Mouse (Mus musculus) midbrain, embryonic 16.5 days (tissue): Measurements from ENCODE around the gene Dip2b. TPM values are rescaled to one million over a fixed set of nuclear protein-coding genes. Genes with fewer than 3 reads are reported as not detected.

Experiments
- ATAC-seq: fragments of 200-750 bp; cut with Nextera tagmentation; 2 replicates; pipeline ENCODE4 v1.8.0; 2017; ENCODE audit warnings: moderate TSS enrichment
- H3K27ac ChIP-seq: fragments of 300-500 bp; sonication (generic); 2 replicates; pipeline ENCODE4 v1.5.1; 2014; ENCODE audit warnings: mild to moderate bottlenecking, low read length, mixed read lengths
- H3K27me3 ChIP-seq: fragments of 300-500 bp; sonication (generic); 2 replicates; pipeline ENCODE4 v1.6.1; 2014; ENCODE audit warnings: low read depth, low read length, mixed read lengths; ENCODE audit not compliant: control insufficient read depth, insufficient read depth
- H3K36me3 ChIP-seq: fragments of 300-500 bp; sonication (generic); 2 replicates; pipeline ENCODE4 v1.6.1; 2014; ENCODE audit warnings: mild to moderate bottlenecking, low read length, moderate library complexity, mixed read lengths; ENCODE audit not compliant: control insufficient read depth, insufficient read depth
- H3K4me1 ChIP-seq: fragments of 300-500 bp; sonication (generic); 2 replicates; pipeline ENCODE4 v1.6.1; 2014; ENCODE audit warnings: mild to moderate bottlenecking, low read length, mixed read lengths; ENCODE audit not compliant: control insufficient read depth, insufficient read depth
- H3K4me2 ChIP-seq: fragments of 300-500 bp; sonication (generic); 2 replicates; pipeline ENCODE4 v1.6.1; 2014; ENCODE audit warnings: mild to moderate bottlenecking, low read length, mixed read lengths
- H3K4me3 ChIP-seq: fragments of 300-500 bp; sonication (generic); 2 replicates; pipeline ENCODE4 v1.5.1; 2014; ENCODE audit warnings: low read depth, mild to moderate bottlenecking, low read length, moderate library complexity, mixed read lengths
- H3K9ac ChIP-seq: fragments of 300-500 bp; sonication (generic); 2 replicates; pipeline ENCODE4 v1.6.1; 2014; ENCODE audit warnings: low read depth, low read length, mixed read lengths
- H3K9me3 ChIP-seq: fragments of 300-500 bp; sonication (generic); replicated peaks from 2 replicates; pipeline ENCODE4 v1.6.1; 2014; ENCODE audit warnings: mild to moderate bottlenecking, low read length, mixed read lengths; ENCODE audit not compliant: control insufficient read depth, poor library complexity, severe bottlenecking
- WGBS: fragments of 180-500 bp; shearing (Covaris S2); extraction: QIAGEN DNeasy Blood & Tissue Kit; methylation state at CpG from one replicate; pipeline ENCODE4 v1.1.7; 2014; 5-methylcytosine and 5-hydroxymethylcytosine counted together
- polyA plus RNA-seq: library from polyadenylated mRNA; unstranded; fragments of >200 nt; fragmentation: Nextera tagmentation; extraction: Ambion mirVana; gene quantifications from 2 replicates; pipeline ENCODE4 v1.2.1, GENCODE M21; 2015

Dip2b gene
- polyA plus RNA-seq, 1 experiment from 2014 or later: 16.5 TPM

DNA sequence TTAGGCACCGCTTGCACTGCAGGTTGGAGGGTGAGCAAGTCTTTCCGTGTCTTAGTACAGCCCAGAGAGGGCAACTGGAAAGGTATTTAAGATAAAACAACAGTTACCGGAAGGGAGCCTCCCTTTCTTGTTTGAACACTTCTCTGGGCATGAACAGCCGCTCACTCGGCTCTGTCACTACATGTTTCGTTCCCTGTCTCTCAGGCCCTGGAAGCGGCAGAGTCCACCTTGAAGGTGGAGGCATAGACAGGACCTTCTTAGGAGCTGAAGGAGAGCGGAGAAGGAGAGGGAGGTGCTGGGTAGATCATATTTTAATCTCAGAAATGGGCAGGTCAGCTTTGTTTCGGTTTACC lies 3.6 kb downstream of the Dip2b start:
- H3K4me2 ChIP-seq: peak overlapping the region; percentile 74
- H3K27me3 ChIP-seq: no peaks in the 10 kb centered on the region
- 81% methylated on average over 9 of the region's 9 CpGs for WGBS
- no peak overlapping the region for H3K27ac ChIP-seq
- peak overlapping the region; percentile 13; the same call in 1 of the 2 replicates for H3K9ac ChIP-seq
- no peaks in the 10 kb centered on the region for H3K9me3 ChIP-seq
- H3K4me3 ChIP-seq: no peak overlapping the region
- H3K4me1 ChIP-seq: peaks cover 39% of the 10 kb centered on the region
- H3K36me3 ChIP-seq: no peaks in the 10 kb centered on the region
- ATAC-seq: no peak

- Histone ChIP-seq H3K4me3 (no peak overlapping the region), H3K4me1 (peaks cover 33% of the 10 kb centered on the region), H3K4me2 (no peak overlapping the region), H3K36me3 (peaks cover 6% of the 10 kb centered on the region; the same call in 1 of the 2 replicates), H3K27ac (no peak overlapping the region), H3K9me3 (no peaks in the 10 kb centered on the region), H3K27me3 (no peaks in the 10 kb centered on the region), H3K9ac (no peak overlapping the region)
- WGBS: 52% methylated on average over 6 of the region's 6 CpGs
- no peak for ATAC-seq
These were observed 7.1 kb downstream of the Dip2b start for GRCm38 (mm10) chr15:100045576-100045975.

- no peak for ATAC-seq
- no peaks in the 10 kb centered on the region for H3K27me3 ChIP-seq
- no peak overlapping the region for H3K27ac ChIP-seq
- H3K4me2 ChIP-seq: no peak overlapping the region
- no peak overlapping the region for H3K4me3 ChIP-seq
- 77% methylated on average over 7 of the region's 7 CpGs for WGBS
- no peak overlapping the region for H3K9ac ChIP-seq
- no peaks in the 10 kb centered on the region for H3K9me3 ChIP-seq
- peaks cover 23% of the 10 kb centered on the region for H3K4me1 ChIP-seq
- H3K36me3 ChIP-seq: peaks cover 6% of the 10 kb centered on the region; the same call in 1 of the 2 replicates
These were observed 11.1 kb downstream of the Dip2b start for GRCm38 (mm10) chr15:100049496-100050087.

DNA sequence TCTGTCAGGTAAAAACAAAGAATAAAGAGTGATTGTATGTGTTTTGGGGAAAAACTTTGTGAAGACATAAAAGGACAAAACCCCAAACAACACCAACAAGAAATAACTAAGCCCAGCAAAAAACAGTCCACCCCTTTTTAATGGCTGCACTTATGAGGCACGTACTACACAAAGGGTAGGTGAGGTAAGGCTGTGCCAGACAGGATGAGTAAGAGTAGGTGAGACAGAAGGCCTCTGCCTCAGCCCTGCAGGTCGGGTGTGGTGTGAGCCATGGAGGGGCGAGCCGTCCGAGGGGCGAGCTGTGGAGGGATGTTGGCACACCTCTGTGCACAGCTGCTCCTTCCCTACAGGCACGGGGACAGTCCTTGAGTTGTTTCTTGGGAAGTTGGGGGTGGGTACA lies 12.5 kb downstream of the Dip2b start:
- Histone ChIP-seq H3K9ac (no peak overlapping the region), H3K4me1 (peaks cover 17% of the 10 kb centered on the region), H3K27me3 (no peaks in the 10 kb centered on the region), H3K36me3 (peaks cover 6% of the 10 kb centered on the region; the same call in 1 of the 2 replicates), H3K27ac (no peak overlapping the region), H3K9me3 (no peaks in the 10 kb centered on the region), H3K4me2 (no peak overlapping the region), H3K4me3 (no peak overlapping the region)
- WGBS: 86% methylated on average over 7 of the region's 7 CpGs
- ATAC-seq: no peak

GRCm38 (mm10) chr15:100052726-100053125 lies 14.3 kb downstream of the Dip2b start:
- ATAC-seq: no peak
- no peak overlapping the region for H3K4me2 ChIP-seq

GRCm38 (mm10) chr15:100056397-100056908 lies 18.0 kb downstream of the Dip2b start:
- Histone ChIP-seq H3K27me3 (no peaks in the 10 kb centered on the region), H3K27ac (no peak overlapping the region), H3K9ac (no peak overlapping the region), H3K36me3 (no peaks in the 10 kb centered on the region), H3K4me1 (peaks cover 12% of the 10 kb centered on the region), H3K4me2 (no peak overlapping the region), H3K9me3 (no peaks in the 10 kb centered on the region), H3K4me3 (no peak overlapping the region)
- WGBS: 85% methylated on average over 7 of the region's 7 CpGs
- ATAC-seq: no peak

More at GRCm38 (mm10) chr15:100052726-100053125, 14.3 kb downstream of the Dip2b start:
- no peak overlapping the region; the same call in 1 of the 2 replicates for H3K27ac ChIP-seq
- WGBS: 28% methylated on average over 3 of the region's 3 CpGs
- no peaks in the 10 kb centered on the region for H3K27me3 ChIP-seq
- H3K4me3 ChIP-seq: no peak overlapping the region
- H3K9me3 ChIP-seq: no peaks in the 10 kb centered on the region
- peaks cover 6% of the 10 kb centered on the region; the same call in 1 of the 2 replicates for H3K36me3 ChIP-seq
- H3K4me1 ChIP-seq: peaks cover 8% of the 10 kb centered on the region
- 0 out of 2 replicates have a peak overlapping the region, but pooled peaks have one; percentile 10 for H3K9ac ChIP-seq

GRCm38 (mm10) chr15:100057698-100058097 lies 19.2 kb downstream of the Dip2b start:
- H3K4me2 ChIP-seq: no peak overlapping the region
- H3K27me3 ChIP-seq: no peaks in the 10 kb centered on the region
- peaks cover 6% of the 10 kb centered on the region for H3K4me1 ChIP-seq
- H3K36me3 ChIP-seq: no peaks in the 10 kb centered on the region
- no peaks in the 10 kb centered on the region for H3K9me3 ChIP-seq
- no peak overlapping the region for H3K4me3 ChIP-seq
- no peak overlapping the region for H3K27ac ChIP-seq
- ATAC-seq: no peak
- 88% methylated on average over 3 of the region's 3 CpGs for WGBS
- H3K9ac ChIP-seq: no peak overlapping the region

GRCm38 (mm10) chr15:100058143-100058542 lies 19.7 kb downstream of the Dip2b start:
- Histone ChIP-seq H3K4me1 (peaks cover 4% of the 10 kb centered on the region), H3K27me3 (no peaks in the 10 kb centered on the region), H3K36me3 (no peaks in the 10 kb centered on the region), H3K4me2 (no peak overlapping the region), H3K9ac (no peak overlapping the region), H3K4me3 (no peak overlapping the region), H3K27ac (no peak overlapping the region), H3K9me3 (no peaks in the 10 kb centered on the region)
- no peak for ATAC-seq
- 92% methylated on average over 3 of the region's 3 CpGs for WGBS

- Histone ChIP-seq H3K4me1 (peaks cover 4% of the 10 kb centered on the region), H3K4me3 (no peak overlapping the region), H3K27ac (no peak overlapping the region), H3K9ac (no peak overlapping the region), H3K4me2 (no peak overlapping the region), H3K36me3 (no peaks in the 10 kb centered on the region), H3K27me3 (no peaks in the 10 kb centered on the region), H3K9me3 (no peaks in the 10 kb centered on the region)
- 70% methylated on average over 11 of the region's 11 CpGs for WGBS
- no peak for ATAC-seq
These were observed 20.4 kb downstream of the Dip2b start for GRCm38 (mm10) chr15:100058912-100059311.
